Mouse (Mus musculus): Measurements from ENCODE around the gene Prlr.

DNA sequence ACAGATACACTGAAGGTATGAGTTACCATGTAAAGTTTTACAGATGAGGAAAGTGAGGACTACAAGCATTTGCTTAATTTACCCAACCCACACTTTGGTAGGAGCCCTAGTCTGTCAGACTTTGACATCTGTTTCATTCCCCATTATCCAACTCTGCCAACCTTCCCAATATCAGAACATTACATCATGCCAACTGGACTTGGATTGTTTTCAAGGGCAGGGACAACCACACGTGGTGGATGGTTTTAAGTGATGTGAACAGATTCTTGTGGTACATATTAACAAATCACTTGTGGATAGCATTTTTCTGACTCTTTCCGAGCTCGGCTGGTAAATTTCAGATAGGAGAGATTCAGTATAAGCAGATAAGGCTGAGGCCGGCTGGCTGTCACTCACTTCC lies 3.7 kb downstream of the Prlr start:
- TF ChIP-seq TAL1 (conservative IDR thresholded peaks at IDR 0.05; ENCODE audit: low read depth, low read length) (no peak), CTCF (IDR thresholded peaks at IDR 0.05; ENCODE audit: low read depth, low read length) (no peak), GATA1 (IDR thresholded peaks at IDR 0.05; ENCODE audit: borderline replicate concordance, low read length) (no peak)

Measured in G1E (cell line).